Mouse (Mus musculus) mesoderm, embryonic 11.5 days (tissue): Measurements from ENCODE around the gene Gm49366.
"Not testable (repeated sequence)": the region's sequence is repeated elsewhere in the genome, so short reads cannot be mapped to it uniquely, and the experiment has no call there.

ENCODE experiments used
- DNase-seq: peaks from one replicate; pipeline ENCODE4 v3.0.0-alpha.2; 2012; ENCODE audit warnings: low read depth, low spot score

Gene Gm49366

DNA sequence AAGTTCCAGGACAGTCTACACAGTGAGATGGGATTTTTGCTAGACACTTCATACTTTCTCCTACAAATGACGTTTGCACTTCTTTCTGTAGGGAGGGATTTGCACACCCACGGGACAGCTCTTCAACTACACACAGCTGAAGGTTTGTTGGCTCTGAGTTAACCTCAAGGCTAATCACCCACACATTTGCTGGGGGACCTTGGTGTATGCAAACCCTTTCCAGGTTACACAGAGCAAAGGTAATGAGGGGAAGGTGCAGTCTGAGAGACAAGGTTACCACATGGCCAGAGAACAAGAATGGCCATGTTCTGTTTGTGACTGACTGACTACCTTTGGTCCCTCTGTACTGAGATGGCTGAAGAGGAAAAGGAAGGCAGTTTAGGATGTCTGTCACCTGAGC, 45.1 kb downstream of the Gm49366 start:
- no peak for DNase-seq

DNA sequence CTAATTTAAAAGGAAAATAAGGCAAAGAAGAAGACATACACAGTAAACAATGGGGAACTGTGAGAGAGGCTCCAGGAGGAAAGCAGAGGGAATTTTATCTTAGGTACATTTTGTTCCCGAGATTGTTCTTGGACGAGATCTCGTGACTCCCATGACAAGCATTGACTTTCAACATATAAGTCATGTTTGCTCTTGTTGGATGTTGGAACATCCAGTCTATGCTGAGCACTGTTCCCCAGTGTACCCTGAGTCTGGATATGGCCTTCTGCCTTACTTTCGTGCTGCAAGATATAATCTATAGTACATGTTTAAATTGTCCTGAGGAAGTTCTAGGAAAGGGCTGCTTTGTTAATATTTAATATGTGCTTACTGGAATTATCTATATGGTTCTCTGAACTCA, 45.8 kb downstream of the Gm49366 start:
- no peak for DNase-seq

DNA sequence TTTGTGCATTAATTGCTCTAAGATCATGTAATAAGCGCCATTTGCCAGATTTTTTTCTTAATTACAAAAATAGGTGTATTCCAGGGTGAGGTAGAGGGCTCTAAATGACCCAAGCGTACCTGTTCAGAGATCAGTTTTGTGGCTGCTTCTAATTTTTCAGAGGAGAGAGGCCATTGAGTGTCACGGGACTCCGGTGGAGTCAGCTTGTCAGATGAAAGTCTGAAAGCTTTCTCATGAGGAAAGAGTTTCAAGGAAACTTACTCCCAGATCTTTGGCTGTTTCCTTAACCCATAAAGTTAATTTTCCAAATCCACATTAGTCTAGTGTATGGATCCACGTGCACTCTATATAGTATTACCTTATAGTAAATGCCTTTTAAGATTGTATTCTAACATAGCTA, 55.9 kb downstream of the Gm49366 start:
- DNase-seq, result not testable (repeated sequence)

DNA sequence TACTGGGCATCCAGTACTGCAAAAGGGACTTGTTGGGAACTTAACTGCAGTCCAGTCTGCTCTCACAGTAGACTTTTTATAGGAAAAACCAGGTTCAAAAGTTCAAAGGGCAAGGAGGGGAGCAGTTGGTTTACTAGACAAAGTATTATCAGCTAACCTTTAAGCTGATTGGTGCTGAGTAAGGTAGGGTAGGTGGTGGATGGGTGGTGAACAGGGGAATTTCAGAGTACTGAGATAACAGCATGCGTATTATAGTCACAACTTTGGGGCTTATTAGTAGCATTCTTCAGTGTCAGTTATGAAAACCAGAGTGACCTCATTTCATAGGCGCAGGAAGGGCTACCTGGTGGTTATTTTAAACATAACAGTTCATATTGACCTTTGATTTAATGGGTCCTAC, 60.9 kb downstream of the Gm49366 start:
- DNase-seq, result no peak

- DNase-seq, result no peak
Observed at GRCm38 (mm10) chr12:84100071-84100470, 61.3 kb downstream of the Gm49366 start.

DNA sequence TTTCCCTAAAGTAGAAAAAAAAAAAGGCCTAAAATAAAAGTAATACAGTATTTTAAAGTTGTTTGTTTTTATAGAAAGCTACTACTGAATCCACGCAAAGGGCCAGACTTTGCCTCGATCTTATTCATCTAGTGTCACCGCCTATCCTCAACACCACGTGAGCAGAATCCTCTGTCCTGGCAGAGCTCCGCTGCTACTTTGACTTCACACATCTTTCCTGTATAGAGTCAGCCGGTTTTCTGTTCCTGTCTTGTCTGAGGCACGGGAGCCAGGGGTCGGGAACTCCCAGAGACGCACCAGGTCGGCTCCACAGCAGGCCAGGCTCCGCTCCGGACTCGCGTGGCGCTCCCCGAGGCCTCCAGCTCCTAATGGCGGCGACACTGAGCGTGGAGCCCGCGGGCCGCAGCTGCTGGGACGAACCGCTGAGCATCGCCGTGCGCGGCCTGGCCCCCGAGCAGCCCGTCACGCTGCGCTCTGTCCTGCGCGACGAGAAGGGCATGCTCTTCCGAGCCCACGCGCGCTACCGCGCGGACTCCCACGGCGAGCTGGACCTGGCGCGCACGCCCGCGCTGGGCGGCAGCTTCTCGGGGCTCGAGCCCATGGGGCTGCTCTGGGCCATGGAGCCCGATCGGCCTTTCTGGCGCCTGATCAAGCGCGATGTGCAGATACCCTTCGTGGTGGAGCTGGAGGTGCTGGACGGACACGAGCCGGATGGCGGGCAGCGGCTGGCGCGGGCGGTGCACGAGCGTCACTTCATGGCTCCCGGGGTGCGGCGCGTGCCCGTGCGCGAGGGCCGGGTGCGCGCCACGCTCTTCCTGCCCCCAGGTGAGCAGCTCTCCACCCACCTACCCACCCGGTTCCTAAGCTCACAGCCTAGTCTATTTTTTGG, 62.1 kb downstream of the Gm49366 start, which contains the start of gene Acot6:
TSS of gene Acot6 (plus strand) at position 51 of the 889 bp plus-strand sequence.
- DNase-seq, result peak; percentile 41

DNA sequence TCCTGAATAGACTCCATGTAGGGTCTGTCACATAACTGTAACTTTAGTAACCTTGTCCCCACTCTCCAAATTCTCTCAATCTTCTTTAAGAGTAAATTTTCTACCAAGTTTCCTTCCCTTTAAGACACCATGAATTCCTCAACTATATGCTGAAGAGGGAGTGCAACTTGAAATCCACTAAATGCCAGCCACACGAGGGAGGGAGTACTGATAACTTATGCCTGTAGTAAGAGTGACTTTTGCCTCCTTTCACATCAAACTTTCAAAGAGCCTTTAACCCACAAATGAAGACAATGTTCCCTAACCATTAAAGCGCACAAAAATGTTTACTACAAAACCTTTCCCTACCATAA, 62.7 kb downstream of the Gm49366 start:
- DNase-seq, result no peak

DNA sequence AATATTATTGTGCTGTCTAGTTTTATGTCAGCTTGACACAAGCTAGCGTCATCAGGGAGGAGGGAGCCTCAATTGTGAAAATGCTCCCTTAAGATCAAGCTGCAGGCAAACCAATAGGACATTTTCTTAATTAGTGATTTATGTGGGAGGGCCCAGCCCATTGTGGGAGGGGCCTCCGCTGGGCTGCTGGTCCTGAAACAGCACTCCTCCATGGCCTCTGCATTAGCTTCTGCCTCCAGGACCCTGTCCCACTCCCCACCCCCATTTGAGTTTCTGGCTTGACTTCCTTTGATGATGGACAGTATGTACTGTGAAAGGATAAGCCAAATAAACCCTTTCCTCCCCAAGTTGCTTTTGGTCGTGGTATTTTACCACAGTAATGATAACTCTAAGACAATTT, 68.3 kb downstream of the Gm49366 start:
- DNase-seq, result no peak

DNA sequence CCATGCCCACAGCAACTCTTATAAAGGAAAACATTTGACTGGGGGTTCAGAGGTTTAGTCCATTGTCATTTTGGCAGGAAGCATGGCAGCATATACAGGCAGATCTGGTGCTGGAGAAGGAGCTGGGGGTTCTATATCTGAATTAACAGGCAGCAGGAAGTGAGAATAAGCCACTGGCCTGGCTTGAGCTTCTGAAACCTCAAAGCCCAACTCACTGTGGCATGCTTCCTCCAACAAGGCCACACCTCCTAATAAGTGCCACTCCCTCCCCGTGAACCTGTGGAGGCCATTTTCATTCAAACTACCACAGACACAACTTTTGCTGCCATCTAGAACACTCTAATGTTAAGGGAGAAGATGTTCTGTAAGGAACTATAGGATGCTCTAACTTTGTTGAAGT, 69.0 kb downstream of the Gm49366 start:
- DNase-seq, result no peak
